Mouse (Mus musculus): Measurements from ENCODE around the gene Mtfr1l. TPM values are rescaled to one million over a fixed set of nuclear protein-coding genes. Genes with fewer than 3 reads are reported as not detected.

Gene Mtfr1l
- polyA plus RNA-seq, 1 experiment from 2014 or later = 111 TPM

DNA sequence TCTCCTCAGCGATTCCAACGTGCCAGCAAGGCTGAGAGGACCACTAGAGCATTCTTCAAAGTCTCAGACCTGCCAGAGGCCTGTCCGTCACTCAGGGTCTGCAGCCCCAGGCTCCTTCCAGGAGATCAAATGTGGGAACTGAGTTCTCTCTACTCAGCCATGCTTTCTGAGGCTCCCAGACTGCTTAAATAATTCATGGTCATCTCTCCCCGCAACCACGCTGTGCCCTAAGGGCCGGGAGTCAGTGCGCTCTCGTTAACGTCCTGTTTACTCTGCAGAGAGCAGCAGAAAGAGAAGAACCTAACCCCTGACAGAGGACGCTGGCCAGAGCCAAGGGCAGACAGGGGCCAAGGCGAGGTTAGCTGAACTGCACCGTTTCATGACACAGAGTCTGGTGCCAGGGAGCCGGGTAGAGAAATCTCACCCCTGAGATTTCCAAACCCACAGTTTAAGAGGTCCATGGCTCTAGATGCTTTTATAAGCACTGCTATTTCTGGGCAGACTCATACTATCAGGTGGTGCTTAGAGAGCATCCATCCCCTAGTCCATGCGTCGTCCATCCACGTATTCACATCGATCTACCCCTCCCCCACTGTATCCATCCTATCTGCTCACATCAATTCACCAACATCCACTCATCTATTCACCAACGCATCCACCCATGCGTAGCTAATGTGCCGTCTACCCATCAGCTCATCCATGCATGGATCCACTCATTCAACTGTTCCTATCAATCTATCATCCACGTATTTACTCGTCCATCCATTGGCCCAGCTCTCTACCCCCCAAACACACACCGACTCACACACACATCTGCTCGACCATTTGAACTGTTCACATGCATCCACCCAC, 37.5 kb upstream of the Mtfr1l start:
- whole genome bisulfite sequencing = 78% methylated on average over 24 of the region's 24 CpGs

DNA sequence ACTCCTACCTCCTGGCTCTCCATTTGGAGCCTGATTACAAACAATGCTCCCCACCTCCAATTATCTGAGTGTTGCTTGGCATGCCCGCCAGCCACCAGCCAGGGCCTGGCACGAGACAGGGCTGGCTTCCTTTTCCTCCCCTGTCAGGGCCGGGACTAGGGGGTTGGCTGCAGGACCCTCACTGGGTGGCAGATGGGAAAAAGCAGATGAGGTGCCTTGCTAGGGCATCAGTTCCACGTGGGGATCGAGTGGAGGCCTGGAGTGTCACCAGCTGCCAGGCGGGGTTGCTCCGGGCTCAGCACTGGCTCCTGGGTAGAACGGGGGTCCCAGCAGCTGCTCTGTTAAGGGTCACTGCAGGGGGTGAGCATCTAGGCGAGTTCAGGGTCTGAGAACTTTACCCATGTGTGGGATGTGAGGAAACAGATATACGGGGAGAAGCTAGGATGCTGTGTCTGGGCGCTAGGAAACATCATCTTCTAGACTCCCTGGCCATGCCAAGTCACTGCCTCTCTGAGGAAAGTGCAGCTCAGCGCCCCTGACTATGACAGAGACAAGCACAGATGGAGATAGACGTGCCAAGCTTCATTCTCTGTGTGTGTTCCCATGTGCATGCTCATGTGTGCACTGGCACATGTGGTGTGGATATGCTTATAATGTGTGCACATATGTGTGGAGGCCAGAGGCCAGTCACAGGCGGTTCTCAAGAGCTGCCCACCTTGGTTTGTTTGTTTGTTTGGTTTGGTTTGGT, 35.7 kb upstream of the Mtfr1l start:
- Histone ChIP-seq H3K9me3 (ENCODE audit: control insufficient read depth, low read length) (no peaks in the 10 kb centered on the region), H3K36me3 (ENCODE audit: control insufficient read depth, insufficient read depth, low read length) (no peaks in the 10 kb centered on the region), H3K9ac (ENCODE audit: low read length) (no peak overlapping the region), H3K4me1 (replicated peaks; ENCODE audit: control insufficient read depth, insufficient read depth, low read length) (peaks cover 3% of the 10 kb centered on the region; the same call in 1 of the 2 replicates), H3K27ac (ENCODE audit: low read length) (no peak overlapping the region), H3K4me2 (ENCODE audit: low read depth, low read length) (no peak overlapping the region), H3K27me3 (ENCODE audit: control insufficient read depth, insufficient read depth, low read depth, low read length) (no peaks in the 10 kb centered on the region), H3K4me3 (ENCODE audit: low read length) (no peak overlapping the region)
- ATAC-seq (ENCODE audit: low read depth) = no peak
- 75% methylated on average over 14 of the region's 14 CpGs for WGBS

More for the DNA sequence above, 37.5 kb upstream of the Mtfr1l start:
- no peaks in the 10 kb centered on the region for H3K27me3 ChIP-seq (ENCODE audit: control insufficient read depth, insufficient read depth, low read depth, low read length)
- no peak overlapping the region for H3K27ac ChIP-seq (ENCODE audit: low read length)
- no peak overlapping the region for H3K4me3 ChIP-seq (ENCODE audit: low read length)
- no peaks in the 10 kb centered on the region; the same call in 1 of the 2 replicates for H3K4me1 ChIP-seq (replicated peaks; ENCODE audit: control insufficient read depth, insufficient read depth, low read length)
- H3K9me3 ChIP-seq (ENCODE audit: control insufficient read depth, low read length) = no peaks in the 10 kb centered on the region
- H3K9ac ChIP-seq (ENCODE audit: low read length) = no peak overlapping the region
- ATAC-seq (ENCODE audit: low read depth) = no peak
- H3K4me2 ChIP-seq (ENCODE audit: low read depth, low read length) = no peak overlapping the region
- H3K36me3 ChIP-seq (ENCODE audit: control insufficient read depth, insufficient read depth, low read length) = no peaks in the 10 kb centered on the region

- no peak for ATAC-seq (ENCODE audit: low read depth)
- no peaks in the 10 kb centered on the region for H3K27me3 ChIP-seq (ENCODE audit: control insufficient read depth, insufficient read depth, low read depth, low read length)
Measured at GRCm38 (mm10) chr4:134569831-134570230, 34.6 kb upstream of the Mtfr1l start.

GRCm38 (mm10) chr4:134569205-134569604, 34.0 kb upstream of the Mtfr1l start:
- no peaks in the 10 kb centered on the region; the same call in 1 of the 2 replicates for H3K36me3 ChIP-seq (ENCODE audit: control insufficient read depth, insufficient read depth, low read length)
- no peak overlapping the region for H3K9ac ChIP-seq (ENCODE audit: low read length)
- H3K9me3 ChIP-seq (ENCODE audit: control insufficient read depth, low read length) = no peaks in the 10 kb centered on the region
- no peaks in the 10 kb centered on the region for H3K27me3 ChIP-seq (ENCODE audit: control insufficient read depth, insufficient read depth, low read depth, low read length)
- peaks cover 3% of the 10 kb centered on the region; the same call in 1 of the 2 replicates for H3K4me1 ChIP-seq (replicated peaks; ENCODE audit: control insufficient read depth, insufficient read depth, low read length)
- no peak overlapping the region for H3K4me3 ChIP-seq (ENCODE audit: low read length)
- no peak overlapping the region for H3K27ac ChIP-seq (ENCODE audit: low read length)
- no peak for ATAC-seq (ENCODE audit: low read depth)
- WGBS = 73% methylated on average over 6 of the region's 6 CpGs
- H3K4me2 ChIP-seq (ENCODE audit: low read depth, low read length) = no peak overlapping the region

More at GRCm38 (mm10) chr4:134569831-134570230, 34.6 kb upstream of the Mtfr1l start:
- Histone ChIP-seq H3K9ac (ENCODE audit: low read length) (no peak overlapping the region), H3K9me3 (ENCODE audit: control insufficient read depth, low read length) (no peaks in the 10 kb centered on the region), H3K4me2 (ENCODE audit: low read depth, low read length) (no peak overlapping the region), H3K27ac (ENCODE audit: low read length) (no peak overlapping the region), H3K4me1 (replicated peaks; ENCODE audit: control insufficient read depth, insufficient read depth, low read length) (peaks cover 3% of the 10 kb centered on the region; the same call in 1 of the 2 replicates), H3K36me3 (ENCODE audit: control insufficient read depth, insufficient read depth, low read length) (no peaks in the 10 kb centered on the region; the same call in 1 of the 2 replicates), H3K4me3 (ENCODE audit: low read length) (no peak overlapping the region)
- 68% methylated on average over 8 of the region's 8 CpGs for WGBS

DNA sequence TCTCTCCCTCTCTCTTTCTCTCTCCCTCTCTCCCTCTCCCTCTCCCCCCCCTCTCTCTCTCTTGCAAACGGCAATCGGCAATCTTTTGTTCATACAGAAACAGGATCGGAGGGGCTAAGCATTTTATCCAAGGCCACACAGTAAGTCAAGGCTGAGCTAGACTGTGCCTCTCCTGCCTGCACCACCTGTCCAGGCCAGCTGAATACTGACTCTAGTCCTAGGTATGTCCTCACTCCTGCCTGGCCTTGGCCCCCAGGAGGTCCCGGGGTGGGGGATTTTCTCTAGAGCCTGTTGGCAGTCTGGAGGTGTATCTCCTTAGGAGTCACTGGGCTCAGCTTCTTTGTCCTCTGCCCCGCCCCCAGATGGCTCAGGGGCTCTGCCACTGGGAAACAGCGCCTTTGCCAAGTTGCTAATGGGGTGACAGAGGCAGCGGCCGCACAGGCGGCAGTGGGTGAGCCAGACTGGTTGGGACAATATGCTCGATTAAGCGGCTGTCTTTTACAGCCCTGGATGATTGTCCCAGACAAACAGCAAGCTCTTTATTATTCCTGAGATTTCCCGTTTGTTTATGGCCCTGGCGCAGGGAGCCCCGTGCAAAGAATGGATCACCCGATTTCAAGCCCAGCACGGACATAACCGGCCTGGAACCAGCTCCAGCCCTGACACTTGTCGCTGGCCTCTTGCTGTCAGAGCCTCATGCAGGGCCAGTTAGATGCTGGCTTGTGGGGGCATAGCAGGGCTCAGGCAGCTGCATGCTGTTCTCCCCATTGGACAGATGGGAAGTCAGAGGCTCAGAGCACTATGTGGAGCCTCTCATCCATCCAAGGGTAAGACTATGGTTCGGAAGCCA, 32.4 kb upstream of the Mtfr1l start:
- peak; percentile 69 for ATAC-seq (ENCODE audit: low read depth)
- WGBS = 30% methylated on average over 19 of the region's 19 CpGs

DNA sequence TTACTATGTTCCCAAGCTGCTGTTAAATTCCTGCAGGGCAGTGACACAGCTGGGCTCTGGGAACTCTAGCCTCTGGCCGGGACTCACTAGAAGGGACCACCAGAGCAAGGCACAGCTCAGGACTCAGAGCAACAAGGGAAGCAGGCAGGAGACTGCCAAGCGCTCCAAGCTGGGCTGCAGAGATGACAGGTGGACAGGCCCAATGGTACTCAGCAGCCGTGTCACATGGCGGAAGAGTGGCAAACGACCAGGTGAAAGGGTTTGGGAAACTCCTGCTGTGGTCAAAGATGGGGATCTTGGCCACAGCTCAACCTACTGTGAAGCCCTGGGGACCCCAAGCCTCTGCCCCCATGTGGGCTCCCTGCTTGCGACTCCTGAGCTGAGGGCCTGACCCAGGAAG, 28.9 kb upstream of the Mtfr1l start:
- Histone ChIP-seq H3K4me3 (ENCODE audit: low read length) (no peak overlapping the region), H3K36me3 (ENCODE audit: control insufficient read depth, insufficient read depth, low read length) (no peaks in the 10 kb centered on the region; the same call in 1 of the 2 replicates), H3K4me1 (replicated peaks; ENCODE audit: control insufficient read depth, insufficient read depth, low read length) (peaks cover 3% of the 10 kb centered on the region; the same call in 1 of the 2 replicates), H3K9ac (ENCODE audit: low read length) (no peak overlapping the region), H3K9me3 (ENCODE audit: control insufficient read depth, low read length) (no peaks in the 10 kb centered on the region), H3K27ac (ENCODE audit: low read length) (no peak overlapping the region), H3K27me3 (ENCODE audit: control insufficient read depth, insufficient read depth, low read depth, low read length) (no peaks in the 10 kb centered on the region), H3K4me2 (ENCODE audit: low read depth, low read length) (no peak overlapping the region)
- no peak for ATAC-seq (ENCODE audit: low read depth)
- WGBS = 71% methylated on average over 6 of the region's 6 CpGs

More for the DNA sequence above, 32.4 kb upstream of the Mtfr1l start:
- Histone ChIP-seq H3K9me3 (ENCODE audit: control insufficient read depth, low read length) (no peaks in the 10 kb centered on the region), H3K27me3 (ENCODE audit: control insufficient read depth, insufficient read depth, low read depth, low read length) (no peaks in the 10 kb centered on the region), H3K4me2 (ENCODE audit: low read depth, low read length) (no peak overlapping the region), H3K27ac (ENCODE audit: low read length) (peak overlapping the region; percentile 40; the same call in 1 of the 2 replicates), H3K4me1 (replicated peaks; ENCODE audit: control insufficient read depth, insufficient read depth, low read length) (peaks cover 3% of the 10 kb centered on the region; the same call in 1 of the 2 replicates), H3K36me3 (ENCODE audit: control insufficient read depth, insufficient read depth, low read length) (no peaks in the 10 kb centered on the region; the same call in 1 of the 2 replicates), H3K4me3 (ENCODE audit: low read length) (no peak overlapping the region), H3K9ac (ENCODE audit: low read length) (no peak overlapping the region)

- no peaks in the 10 kb centered on the region for H3K27me3 ChIP-seq (ENCODE audit: control insufficient read depth, insufficient read depth, low read depth, low read length)
Measured at GRCm38 (mm10) chr4:134563624-134564023, 28.4 kb upstream of the Mtfr1l start.

GRCm38 (mm10) chr4:134562014-134562413, 26.8 kb upstream of the Mtfr1l start:
- WGBS = 71% methylated on average over 2 of the region's 2 CpGs
- ATAC-seq (ENCODE audit: low read depth) = no peak
- Histone ChIP-seq H3K9me3 (ENCODE audit: control insufficient read depth, low read length) (no peaks in the 10 kb centered on the region), H3K27me3 (ENCODE audit: control insufficient read depth, insufficient read depth, low read depth, low read length) (no peaks in the 10 kb centered on the region), H3K4me1 (replicated peaks; ENCODE audit: control insufficient read depth, insufficient read depth, low read length) (peaks cover 7% of the 10 kb centered on the region; the same call in 1 of the 2 replicates), H3K27ac (ENCODE audit: low read length) (no peak overlapping the region), H3K4me3 (ENCODE audit: low read length) (no peak overlapping the region), H3K36me3 (ENCODE audit: control insufficient read depth, insufficient read depth, low read length) (no peaks in the 10 kb centered on the region; the same call in 1 of the 2 replicates), H3K9ac (ENCODE audit: low read length) (no peak overlapping the region), H3K4me2 (ENCODE audit: low read depth, low read length) (no peak overlapping the region)

More at GRCm38 (mm10) chr4:134563624-134564023, 28.4 kb upstream of the Mtfr1l start:
- H3K4me3 ChIP-seq (ENCODE audit: low read length) = no peak overlapping the region
- H3K9me3 ChIP-seq (ENCODE audit: control insufficient read depth, low read length) = no peaks in the 10 kb centered on the region
- no peak overlapping the region for H3K9ac ChIP-seq (ENCODE audit: low read length)
- H3K27ac ChIP-seq (ENCODE audit: low read length) = no peak overlapping the region
- no peak for ATAC-seq (ENCODE audit: low read depth)
- 81% methylated on average over 15 of the region's 16 CpGs for WGBS
- H3K4me2 ChIP-seq (ENCODE audit: low read depth, low read length) = no peak overlapping the region
- H3K4me1 ChIP-seq (replicated peaks; ENCODE audit: control insufficient read depth, insufficient read depth, low read length) = peaks cover 3% of the 10 kb centered on the region; the same call in 1 of the 2 replicates
- H3K36me3 ChIP-seq (ENCODE audit: control insufficient read depth, insufficient read depth, low read length) = no peaks in the 10 kb centered on the region; the same call in 1 of the 2 replicates
